Comparison of ENCODE assay signal across 15 mouse cellular contexts in genomic region chr15:79896080-79896725, GRCm38 (mm10). TPM values are rescaled to one million over a fixed set of nuclear protein-coding genes. Genes with fewer than 3 reads are reported as not detected.
DNase-seq lines count a peak whose midpoint lies in the region; ATAC-seq and TF ChIP-seq lines count a peak whose summit lies in the region.
"Had no signal": no experiment of that assay in that cellular context is flagged by ENCODE, and none has a peak within 500 bp of the region (broad histone marks: within the 10 kb centered on the region; RNA-seq: fewer than 3 reads in every experiment).

No protein-coding gene starts in this region.

- TF ChIP-seq CTCF in lung, postnatal 0 days (IDR thresholded peaks at IDR 0.05) = no peak

- WGBS in heart, embryonic 15.5 days = 69% methylated on average over 9 of the region's 9 CpGs
- 41% methylated on average over 9 of the region's 9 CpGs for WGBS in lung, postnatal 0 days
- WGBS in embryonic facial prominence, embryonic 14.5 days = 74% methylated on average over 9 of the region's 9 CpGs

- intact Hi-C loops in heart, postnatal 10 days (cut with DNase I) = no loop called here

- no peaks in the 10 kb centered on the region for H3K9me3 ChIP-seq in heart, embryonic 15.5 days (replicated peaks)
- no peaks in the 10 kb centered on the region for H3K9me3 ChIP-seq in lung, postnatal 0 days (ENCODE audit: low read length)
- H3K9me3 ChIP-seq in embryonic facial prominence, embryonic 14.5 days (ENCODE audit: control insufficient read depth, low read length) = no peaks in the 10 kb centered on the region
- H3K9me3 ChIP-seq: embryonic facial prominence, embryonic 12.5 days; forebrain, embryonic 15.5 days; limb, embryonic 15.5 days; midbrain, embryonic 13.5 days had no signal

- H3K36me3 ChIP-seq in heart, embryonic 15.5 days = peaks cover 4% of the 10 kb centered on the region; the same call in 1 of the 2 replicates
- H3K36me3 ChIP-seq in lung, postnatal 0 days (ENCODE audit: insufficient read depth, low read length) = no peaks in the 10 kb centered on the region
- H3K36me3 ChIP-seq in embryonic facial prominence, embryonic 14.5 days (ENCODE audit: control insufficient read depth, insufficient read depth, low read length) = no peaks in the 10 kb centered on the region
- H3K36me3 ChIP-seq: embryonic facial prominence, embryonic 12.5 days; forebrain, embryonic 15.5 days; midbrain, embryonic 13.5 days had no signal

- H3K4me3 ChIP-seq in heart, embryonic 15.5 days = no peak overlapping the region
- H3K4me3 ChIP-seq in lung, postnatal 0 days (ENCODE audit: low read depth, low read length) = no peak overlapping the region
- no peak overlapping the region for H3K4me3 ChIP-seq in embryonic facial prominence, embryonic 14.5 days (ENCODE audit: low read depth, low read length)
- H3K4me3 ChIP-seq: embryonic facial prominence, embryonic 12.5 days; forebrain, embryonic 15.5 days; limb, embryonic 15.5 days; midbrain, embryonic 13.5 days had no signal

- no peaks in the 10 kb centered on the region for H3K27me3 ChIP-seq in heart, embryonic 15.5 days
- no peaks in the 10 kb centered on the region for H3K27me3 ChIP-seq in lung, postnatal 0 days (replicated peaks; ENCODE audit: insufficient read depth, low read length)
- H3K27me3 ChIP-seq in embryonic facial prominence, embryonic 14.5 days (replicated peaks; ENCODE audit: control insufficient read depth, insufficient read depth, low read length) = peaks cover 3% of the 10 kb centered on the region; the same call in 1 of the 2 replicates
- H3K27me3 ChIP-seq: limb, embryonic 15.5 days had no signal

- no peak overlapping the region for H3K4me2 ChIP-seq in heart, embryonic 15.5 days
- no peak overlapping the region for H3K4me2 ChIP-seq in lung, postnatal 0 days (replicated peaks; ENCODE audit: low read depth, low read length)
- H3K4me2 ChIP-seq in embryonic facial prominence, embryonic 14.5 days (ENCODE audit: low read depth, low read length) = no peak overlapping the region
- H3K4me2 ChIP-seq: embryonic facial prominence, embryonic 12.5 days; forebrain, embryonic 15.5 days; limb, embryonic 15.5 days; midbrain, embryonic 13.5 days had no signal

- DNase-seq in heart, postnatal 10 days = no peak
- DNase-seq in lung, postnatal 0 days (ENCODE audit: low spot score) = no peak
- no peak for DNase-seq in lung, postnatal 10 days
- DNase-seq in embryonic facial prominence, embryonic 14.5 days (ENCODE audit: low spot score) = no peak
- peak; percentile 63 for DNase-seq in naive thymus-derived CD4-positive, alpha-beta T cell, adult 2 months (ENCODE audit: low read depth)
- DNase-seq in layer of hippocampus, adult 8-10 months (ENCODE audit: low spot score in 2 of 2) = no peak
- DNase-seq in frontal cortex, postnatal 10 days (ENCODE audit: low spot score in 2 of 2) = no peak
- DNase-seq: cerebellum, postnatal 14 days; thymus, postnatal 36 days had no signal

- no peak overlapping the region for H3K9ac ChIP-seq in heart, embryonic 15.5 days
- H3K9ac ChIP-seq in lung, postnatal 0 days (replicated peaks; ENCODE audit: low read depth) = no peak overlapping the region
- H3K9ac ChIP-seq in embryonic facial prominence, embryonic 14.5 days (ENCODE audit: low read depth, low read length) = no peak overlapping the region
- H3K9ac ChIP-seq: embryonic facial prominence, embryonic 12.5 days; forebrain, embryonic 15.5 days; limb, embryonic 15.5 days; midbrain, embryonic 13.5 days had no signal

- ATAC-seq in heart, embryonic 15.5 days (replicated peaks; ENCODE audit: insufficient number of reproducible peaks, insufficient read depth, low FRiP score, low read depth) = no peak
- ATAC-seq in lung, postnatal 0 days = no peak
- ATAC-seq in embryonic facial prominence, embryonic 14.5 days (ENCODE audit: low read depth) = no peak
- ATAC-seq: forebrain, embryonic 15.5 days; hindbrain, postnatal 0 days; midbrain, embryonic 13.5 days had no signal

- 0 out of 2 replicates have a peak overlapping the region, but pooled peaks have one; percentile 40 for H3K27ac ChIP-seq in heart, embryonic 15.5 days
- H3K27ac ChIP-seq in lung, postnatal 0 days (ENCODE audit: low read length) = peak overlapping the region; percentile 71
- peak overlapping the region; percentile 10; the same call in 1 of the 2 replicates for H3K27ac ChIP-seq in embryonic facial prominence, embryonic 14.5 days (replicated peaks; ENCODE audit: low read depth, low read length)
- H3K27ac ChIP-seq: embryonic facial prominence, embryonic 12.5 days; forebrain, embryonic 15.5 days; hindbrain, postnatal 0 days; limb, embryonic 15.5 days; midbrain, embryonic 13.5 days had no signal

- H3K4me1 ChIP-seq in heart, embryonic 15.5 days (replicated peaks) = peaks cover 15% of the 10 kb centered on the region
- H3K4me1 ChIP-seq in lung, postnatal 0 days (ENCODE audit: insufficient read depth, low read depth, low read length) = peaks cover 8% of the 10 kb centered on the region; the same call in 1 of the 2 replicates
- H3K4me1 ChIP-seq in embryonic facial prominence, embryonic 14.5 days (ENCODE audit: control insufficient read depth, insufficient read depth, low read length) = peaks cover 6% of the 10 kb centered on the region; the same call in 1 of the 2 replicates

- no peak for TF ChIP-seq EP300 in lung, postnatal 0 days (IDR thresholded peaks at IDR 0.05)

RNA-seq across cellular contexts. Expression of gene Apobec3, which starts 4.7 kb away (rescaled TPM):
- 13.8 and 36.7 TPM in 2 replicates for polyA plus RNA-seq in heart, embryonic 15.5 days (2015; fragmentation: Nextera tagmentation; extraction: Ambion mirVana)
- 10 to 100 TPM; 11.2 to 11.7 TPM for total RNA-seq in heart, postnatal 10 days (2021)
- polyA plus RNA-seq in lung, postnatal 0 days (2015; fragmentation: Nextera tagmentation; extraction: Ambion mirVana) = 24.8 and 29.5 TPM in 2 replicates
- polyA plus RNA-seq in embryonic facial prominence, embryonic 14.5 days (2014; fragmentation: Nextera tagmentation; extraction: Ambion mirVana) = 16.1 and 17.3 TPM in 2 replicates
- total RNA-seq in layer of hippocampus, adult 8-10 months (2022) = 10 to 100 TPM in 2 of 4 experiments, 1 to 10 TPM in 2; 5.3 to 11.9 (median 8.3) TPM

Comparison
In these comparisons a context has a peak if more than half of its experiments do, and no peak if none do; other contexts are left out.
1. H3K27ac ChIP-seq: peak in every context shown above with its lines; median percentile 71 in lung, postnatal 0 days; 40 in heart, embryonic 15.5 days; 10 in embryonic facial prominence, embryonic 14.5 days.